Mouse (Mus musculus): ENCODE measurements around the gene Lsamp. TPM values are rescaled to one million over a fixed set of nuclear protein-coding genes. Genes with fewer than 3 reads are reported as not detected.

The Lsamp gene
- polyA plus RNA-seq, 1 experiment from 2014 or later = 1.1 TPM

GRCm38 (mm10) chr16:41701790-41702428 is 1717.7 kb downstream of the Lsamp start:
- no peak overlapping the region for H3K9ac ChIP-seq
- H3K4me1 ChIP-seq (replicated peaks) = no peaks in the 10 kb centered on the region
- H3K4me2 ChIP-seq = no peak overlapping the region
- no peaks in the 10 kb centered on the region for H3K36me3 ChIP-seq
- 81% methylated on average over 5 of the region's 5 CpGs for WGBS
- no peak overlapping the region for H3K27ac ChIP-seq (ENCODE audit: poor library complexity, severe bottlenecking)
- ATAC-seq (ENCODE audit: insufficient number of reproducible peaks, low FRiP score) = no peak
- no peak overlapping the region for H3K4me3 ChIP-seq
- no peaks in the 10 kb centered on the region for H3K27me3 ChIP-seq (replicated peaks)
- no peaks in the 10 kb centered on the region for H3K9me3 ChIP-seq (replicated peaks)

GRCm38 (mm10) chr16:41728900-41729585 is 1744.9 kb downstream of the Lsamp start:
- no peak overlapping the region for H3K4me2 ChIP-seq
- no peak overlapping the region for H3K27ac ChIP-seq (ENCODE audit: poor library complexity, severe bottlenecking)
- H3K36me3 ChIP-seq = no peaks in the 10 kb centered on the region
- no peak for ATAC-seq (ENCODE audit: insufficient number of reproducible peaks, low FRiP score)
- no peak overlapping the region for H3K4me3 ChIP-seq
- no peaks in the 10 kb centered on the region for H3K4me1 ChIP-seq (replicated peaks)
- H3K27me3 ChIP-seq (replicated peaks) = no peaks in the 10 kb centered on the region
- no peak overlapping the region for H3K9ac ChIP-seq
- H3K9me3 ChIP-seq (replicated peaks) = no peaks in the 10 kb centered on the region
- WGBS = 84% methylated on average over 9 of the region's 9 CpGs

- no peaks in the 10 kb centered on the region for H3K4me1 ChIP-seq (replicated peaks)
- no peaks in the 10 kb centered on the region for H3K27me3 ChIP-seq (replicated peaks)
- WGBS = 88% methylated on average over 1 of the region's 1 CpGs
- H3K27ac ChIP-seq (ENCODE audit: poor library complexity, severe bottlenecking) = no peak overlapping the region
- no peaks in the 10 kb centered on the region for H3K9me3 ChIP-seq (replicated peaks)
- H3K4me3 ChIP-seq = no peak overlapping the region
- no peak overlapping the region for H3K4me2 ChIP-seq
- no peaks in the 10 kb centered on the region for H3K36me3 ChIP-seq
- ATAC-seq (ENCODE audit: insufficient number of reproducible peaks, low FRiP score) = no peak
- no peak overlapping the region for H3K9ac ChIP-seq
Observed at GRCm38 (mm10) chr16:41729911-41730310, 1745.8 kb downstream of the Lsamp start.

- Histone ChIP-seq H3K4me3 (no peak overlapping the region), H3K9me3 (replicated peaks) (no peaks in the 10 kb centered on the region), H3K4me2 (no peak overlapping the region), H3K27ac (ENCODE audit: poor library complexity, severe bottlenecking) (no peak overlapping the region), H3K27me3 (replicated peaks) (no peaks in the 10 kb centered on the region), H3K36me3 (no peaks in the 10 kb centered on the region), H3K4me1 (replicated peaks) (no peaks in the 10 kb centered on the region; the same call in 1 of the 2 replicates), H3K9ac (no peak overlapping the region)
- no peak for ATAC-seq (ENCODE audit: insufficient number of reproducible peaks, low FRiP score)
- 58% methylated on average over 4 of the region's 4 CpGs for WGBS
Observed at GRCm38 (mm10) chr16:41745037-41745436, 1760.9 kb downstream of the Lsamp start.

GRCm38 (mm10) chr16:41746235-41746911 is 1762.2 kb downstream of the Lsamp start:
- no peak overlapping the region for H3K4me2 ChIP-seq
- no peaks in the 10 kb centered on the region for H3K27me3 ChIP-seq (replicated peaks)
- no peak overlapping the region for H3K9ac ChIP-seq
- no peaks in the 10 kb centered on the region for H3K36me3 ChIP-seq
- no peak for ATAC-seq (ENCODE audit: insufficient number of reproducible peaks, low FRiP score)
- no peaks in the 10 kb centered on the region; the same call in 1 of the 2 replicates for H3K4me1 ChIP-seq (replicated peaks)
- 67% methylated on average over 11 of the region's 11 CpGs for WGBS
- no peak overlapping the region for H3K4me3 ChIP-seq
- H3K27ac ChIP-seq (ENCODE audit: poor library complexity, severe bottlenecking) = no peak overlapping the region
- H3K9me3 ChIP-seq (replicated peaks) = no peaks in the 10 kb centered on the region

- Histone ChIP-seq H3K27me3 (replicated peaks) (no peaks in the 10 kb centered on the region), H3K4me2 (no peak overlapping the region), H3K9me3 (replicated peaks) (no peaks in the 10 kb centered on the region), H3K9ac (no peak overlapping the region), H3K36me3 (no peaks in the 10 kb centered on the region), H3K4me1 (replicated peaks) (no peaks in the 10 kb centered on the region; the same call in 1 of the 2 replicates), H3K4me3 (no peak overlapping the region), H3K27ac (ENCODE audit: poor library complexity, severe bottlenecking) (no peak overlapping the region)
- 85% methylated on average over 2 of the region's 2 CpGs for WGBS
- ATAC-seq (ENCODE audit: insufficient number of reproducible peaks, low FRiP score) = no peak
Observed at GRCm38 (mm10) chr16:41747874-41748273, 1763.7 kb downstream of the Lsamp start.

- H3K36me3 ChIP-seq = no peaks in the 10 kb centered on the region
- no peaks in the 10 kb centered on the region for H3K9me3 ChIP-seq (replicated peaks)
- H3K4me3 ChIP-seq = no peak overlapping the region
- no peak overlapping the region for H3K9ac ChIP-seq
- no peak overlapping the region for H3K27ac ChIP-seq (ENCODE audit: poor library complexity, severe bottlenecking)
- H3K4me1 ChIP-seq (replicated peaks) = no peaks in the 10 kb centered on the region; the same call in 1 of the 2 replicates
- no peak for ATAC-seq (ENCODE audit: insufficient number of reproducible peaks, low FRiP score)
- no peak overlapping the region for H3K4me2 ChIP-seq
- 94% methylated on average over 2 of the region's 2 CpGs for WGBS
- H3K27me3 ChIP-seq (replicated peaks) = no peaks in the 10 kb centered on the region
Observed at GRCm38 (mm10) chr16:41748759-41749158, 1764.6 kb downstream of the Lsamp start.

- Histone ChIP-seq H3K4me1 (replicated peaks) (no peaks in the 10 kb centered on the region), H3K4me2 (no peak overlapping the region), H3K9me3 (replicated peaks) (no peaks in the 10 kb centered on the region), H3K36me3 (no peaks in the 10 kb centered on the region), H3K27me3 (replicated peaks) (no peaks in the 10 kb centered on the region), H3K4me3 (no peak overlapping the region), H3K27ac (ENCODE audit: poor library complexity, severe bottlenecking) (no peak overlapping the region), H3K9ac (no peak overlapping the region)
- ATAC-seq (ENCODE audit: insufficient number of reproducible peaks, low FRiP score) = no peak
- 64% methylated on average over 6 of the region's 6 CpGs for WGBS
Observed at GRCm38 (mm10) chr16:41764285-41764684, 1780.1 kb downstream of the Lsamp start.

GRCm38 (mm10) chr16:41771427-41772125 is 1787.4 kb downstream of the Lsamp start:
- ATAC-seq (ENCODE audit: insufficient number of reproducible peaks, low FRiP score) = no peak
- no peak overlapping the region for H3K4me3 ChIP-seq
- H3K9ac ChIP-seq = no peak overlapping the region
- H3K36me3 ChIP-seq = no peaks in the 10 kb centered on the region
- H3K27me3 ChIP-seq (replicated peaks) = no peaks in the 10 kb centered on the region
- H3K4me2 ChIP-seq = no peak overlapping the region
- no peak overlapping the region for H3K27ac ChIP-seq (ENCODE audit: poor library complexity, severe bottlenecking)
- WGBS = 47% methylated on average over 4 of the region's 4 CpGs
- peaks cover 15% of the 10 kb centered on the region for H3K4me1 ChIP-seq (replicated peaks)
- no peaks in the 10 kb centered on the region for H3K9me3 ChIP-seq (replicated peaks)

GRCm38 (mm10) chr16:41777586-41777985 is 1793.4 kb downstream of the Lsamp start:
- 24% methylated on average over 1 of the region's 1 CpGs for WGBS
- H3K9me3 ChIP-seq (replicated peaks) = no peaks in the 10 kb centered on the region
- H3K36me3 ChIP-seq = no peaks in the 10 kb centered on the region
- no peak overlapping the region for H3K4me3 ChIP-seq
- peak; percentile 67; the same call in 1 of the 2 replicates for ATAC-seq (ENCODE audit: insufficient number of reproducible peaks, low FRiP score)
- H3K4me2 ChIP-seq = 0 out of 2 replicates have a peak overlapping the region, but pooled peaks have one; percentile 29
- H3K27ac ChIP-seq (ENCODE audit: poor library complexity, severe bottlenecking) = no peak overlapping the region
- no peak overlapping the region for H3K9ac ChIP-seq
- peaks cover 14% of the 10 kb centered on the region for H3K4me1 ChIP-seq (replicated peaks)
- no peaks in the 10 kb centered on the region for H3K27me3 ChIP-seq (replicated peaks)

GRCm38 (mm10) chr16:41785600-41785999 is 1801.4 kb downstream of the Lsamp start:
- Histone ChIP-seq H3K9ac (no peak overlapping the region), H3K4me1 (replicated peaks) (0 out of 2 replicates have a peak, but pooled peaks cover 4% of the 10 kb centered on the region), H3K4me3 (no peak overlapping the region), H3K27me3 (replicated peaks) (no peaks in the 10 kb centered on the region), H3K4me2 (no peak overlapping the region), H3K9me3 (replicated peaks) (no peaks in the 10 kb centered on the region), H3K36me3 (no peaks in the 10 kb centered on the region), H3K27ac (ENCODE audit: poor library complexity, severe bottlenecking) (no peak overlapping the region)
- WGBS = 85% methylated on average over 2 of the region's 2 CpGs
- ATAC-seq (ENCODE audit: insufficient number of reproducible peaks, low FRiP score) = no peak

All from heart, embryonic 12.5 days (tissue).